Mouse (Mus musculus): ENCODE data around the gene Tbx15.

DNA sequence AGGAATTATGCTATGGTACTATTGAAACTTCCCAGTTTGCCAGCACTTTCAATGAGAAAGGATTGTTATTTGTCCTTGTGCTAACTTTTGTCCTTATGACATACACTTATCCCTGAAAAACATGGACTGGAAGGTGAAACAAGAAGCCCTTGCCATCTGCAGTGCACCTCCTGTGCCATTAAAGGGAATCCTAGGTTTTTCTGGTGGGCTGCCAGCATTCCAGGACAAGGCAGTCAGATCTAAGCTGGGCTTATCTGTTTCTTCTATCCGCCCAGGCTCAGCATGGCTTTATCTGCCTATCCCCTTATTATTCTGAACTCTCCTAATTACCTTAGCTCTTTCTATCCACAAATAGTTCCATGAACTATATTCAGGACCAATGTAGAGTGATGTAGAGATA, 98.6 kb downstream of the Tbx15 start:
- TF ChIP-seq CTCF (IDR thresholded peaks at IDR 0.05; ENCODE audit: low read depth, low read length) = no peak
- no peak for TF ChIP-seq TAL1 (conservative IDR thresholded peaks at IDR 0.05; ENCODE audit: low read depth, low read length)
- no peak for TF ChIP-seq POLR2AphosphoS5 (IDR thresholded peaks at IDR 0.05; ENCODE audit: insufficient replicate concordance, low read depth, low read length)
- no peak for TF ChIP-seq GATA1 (IDR thresholded peaks at IDR 0.05; ENCODE audit: borderline replicate concordance, low read length)
- no peak for TF ChIP-seq GATA2 (IDR thresholded peaks at IDR 0.05; ENCODE audit: borderline replicate concordance, low read depth, low read length)

Data from G1E (cell line).